Mouse (Mus musculus) hindbrain, embryonic 13.5 days (tissue): Measurements from ENCODE around the gene Rnf225. TPM values are rescaled to one million over a fixed set of nuclear protein-coding genes. Genes with fewer than 3 reads are reported as not detected.
"Not testable (repeated sequence)": the region's sequence is repeated elsewhere in the genome, so short reads cannot be mapped to it uniquely, and the experiment has no call there.

Experiments used
- ATAC-seq: fragments of 200-750 bp; cut with Nextera tagmentation; 2 replicates; pipeline ENCODE4 v1.8.0; 2017; ENCODE audit warnings: moderate TSS enrichment; ENCODE audit not compliant: low FRiP score
- H3K27ac ChIP-seq: fragments of 300-500 bp; sonication (generic); 2 replicates; pipeline ENCODE4 v1.5.1; 2015; ENCODE audit warnings: inconsistent platforms, mild to moderate bottlenecking, moderate library complexity
- H3K27me3 ChIP-seq: fragments of 300-500 bp; sonication (generic); 2 replicates; pipeline ENCODE4 v1.6.1; 2015; ENCODE audit warnings: mild to moderate bottlenecking, inconsistent platforms
- H3K36me3 ChIP-seq: fragments of 300-500 bp; sonication (generic); 2 replicates; pipeline ENCODE4 v1.6.1; 2015; ENCODE audit warnings: mild to moderate bottlenecking, inconsistent platforms
- H3K4me1 ChIP-seq: fragments of 300-500 bp; sonication (generic); replicated peaks from 2 replicates; pipeline ENCODE4 v1.6.1; 2015; ENCODE audit warnings: inconsistent platforms
- H3K4me2 ChIP-seq: fragments of 300-500 bp; sonication (generic); 2 replicates; pipeline ENCODE4 v1.6.1; 2015; ENCODE audit warnings: inconsistent platforms, mild to moderate bottlenecking, moderate library complexity
- H3K4me3 ChIP-seq: fragments of 300-500 bp; sonication (generic); 2 replicates; pipeline ENCODE4 v1.5.1; 2015; ENCODE audit warnings: mild to moderate bottlenecking, inconsistent platforms
- H3K9ac ChIP-seq: fragments of 300-500 bp; sonication (generic); 2 replicates; pipeline ENCODE4 v1.6.1; 2015; ENCODE audit warnings: mild to moderate bottlenecking, inconsistent platforms
- H3K9me3 ChIP-seq: fragments of 300-500 bp; sonication (generic); 2 replicates; pipeline ENCODE4 v1.6.1; 2016; ENCODE audit warnings: inconsistent platforms
- WGBS: fragments of 180-500 bp; shearing (Covaris S2); methylation state at CpG from one replicate; pipeline ENCODE4 v1.1.7; 2015; 5-methylcytosine and 5-hydroxymethylcytosine counted together
- polyA plus RNA-seq: library from polyadenylated mRNA; unstranded; fragments of >200 nt; fragmentation: Nextera tagmentation; extraction: Ambion mirVana; gene quantifications from 2 replicates; pipeline ENCODE4 v1.2.1, GENCODE M21; 2015

Rnf225 gene
- polyA plus RNA-seq, 1 experiment from 2014 or later, result 0.70 TPM

GRCm38 (mm10) chr7:12909498-12909962 is 17.7 kb upstream of the Rnf225 start:
- Histone ChIP-seq H3K36me3 (peaks cover 46% of the 10 kb centered on the region), H3K9me3 (no peaks in the 10 kb centered on the region), H3K9ac (peak overlapping the region; percentile 63; the same call in 1 of the 2 replicates), H3K4me2 (peak overlapping the region; percentile 57), H3K4me3 (peak overlapping the region; percentile 43), H3K4me1 (peaks cover 11% of the 10 kb centered on the region), H3K27me3 (no peaks in the 10 kb centered on the region), H3K27ac (peak overlapping the region; percentile 89)
- peak; percentile 35 for ATAC-seq
- WGBS, result 37% methylated on average over 7 of the region's 7 CpGs

GRCm38 (mm10) chr7:12910181-12910668 is 17.0 kb upstream of the Rnf225 start:
- Histone ChIP-seq H3K36me3 (peaks cover 39% of the 10 kb centered on the region), H3K9me3 (no peaks in the 10 kb centered on the region), H3K4me3 (peak overlapping the region; percentile 43), H3K4me2 (peak overlapping the region; percentile 57), H3K9ac (peak overlapping the region; percentile 63), H3K27me3 (no peaks in the 10 kb centered on the region), H3K4me1 (peaks cover 11% of the 10 kb centered on the region), H3K27ac (peak overlapping the region; percentile 89)
- peak; percentile 83 for ATAC-seq
- 10% methylated on average over 19 of the region's 19 CpGs for WGBS

- H3K9me3 ChIP-seq, result no peaks in the 10 kb centered on the region
- peaks cover 11% of the 10 kb centered on the region for H3K4me1 ChIP-seq
- peaks cover 6% of the 10 kb centered on the region; the same call in 1 of the 2 replicates for H3K36me3 ChIP-seq
Observed at GRCm38 (mm10) chr7:12913556-12913955, 13.7 kb upstream of the Rnf225 start.

GRCm38 (mm10) chr7:12920495-12920894 is 6.7 kb upstream of the Rnf225 start:
- peaks cover 16% of the 10 kb centered on the region for H3K4me1 ChIP-seq
- ATAC-seq, H3K4me2 ChIP-seq, H3K27me3 ChIP-seq, H3K9me3 ChIP-seq, H3K27ac ChIP-seq, H3K4me3 ChIP-seq, H3K9ac ChIP-seq: not testable (repeated sequence)
- H3K36me3 ChIP-seq, result peaks cover 24% of the 10 kb centered on the region
- WGBS, result 89% methylated on average over 7 of the region's 8 CpGs

More at GRCm38 (mm10) chr7:12913556-12913955, 13.7 kb upstream of the Rnf225 start:
- no peaks in the 10 kb centered on the region for H3K27me3 ChIP-seq
- ATAC-seq, result no peak
- H3K4me3 ChIP-seq, result no peak overlapping the region
- no peak overlapping the region for H3K27ac ChIP-seq
- H3K9ac ChIP-seq, result no peak overlapping the region
- H3K4me2 ChIP-seq, result no peak overlapping the region

- 0% methylated on average over 3 of the region's 3 CpGs for WGBS
- H3K9me3 ChIP-seq, result no peaks in the 10 kb centered on the region
- peak overlapping the region; percentile 89 for H3K4me3 ChIP-seq
- H3K4me1 ChIP-seq, result peaks cover 16% of the 10 kb centered on the region
- ATAC-seq, result peak; percentile 12
- peak overlapping the region; percentile 87 for H3K9ac ChIP-seq
- peak overlapping the region; percentile 96 for H3K27ac ChIP-seq
- peaks cover 32% of the 10 kb centered on the region for H3K36me3 ChIP-seq
- peaks cover 17% of the 10 kb centered on the region for H3K27me3 ChIP-seq
- peak overlapping the region; percentile 78 for H3K4me2 ChIP-seq
Observed at GRCm38 (mm10) chr7:12921318-12921704, 5.9 kb upstream of the Rnf225 start.

GRCm38 (mm10) chr7:12921705-12922465 is 5.3 kb upstream of the Rnf225 start, which contains the start of gene Rps5:
TSS of gene Rps5 (plus strand) at chr7:12922290.
- Histone ChIP-seq H3K9ac (peak within 1 kb of the TSS; percentile 87), H3K9me3 (no peaks in the 10 kb centered on the region), H3K36me3 (peaks cover 38% of the 10 kb centered on the region), H3K27ac (peak within 1 kb of the TSS; percentile 96), H3K27me3 (peaks cover 23% of the 10 kb centered on the region), H3K4me3 (peak within 1 kb of the TSS; percentile 89), H3K4me1 (peaks cover 16% of the 10 kb centered on the region), H3K4me2 (peak within 1 kb of the TSS; percentile 98)
- under 1% methylated on average over 55 of the region's 55 CpGs for WGBS
- peak; percentile 99 for ATAC-seq

GRCm38 (mm10) chr7:12922729-12923128 is 4.5 kb upstream of the Rnf225 start:
- Histone ChIP-seq H3K9ac (peak overlapping the region; percentile 81), H3K36me3 (peaks cover 44% of the 10 kb centered on the region), H3K4me3 (peak overlapping the region; percentile 89), H3K27me3 (peaks cover 31% of the 10 kb centered on the region), H3K4me1 (peaks cover 19% of the 10 kb centered on the region), H3K27ac (no peak overlapping the region), H3K9me3 (no peaks in the 10 kb centered on the region), H3K4me2 (peak overlapping the region; percentile 98)
- 4% methylated on average over 8 of the region's 8 CpGs for WGBS
- ATAC-seq, result no peak; the same call in 1 of the 2 replicates

GRCm38 (mm10) chr7:12926316-12926715 is 900 bp upstream of the Rnf225 start:
- Histone ChIP-seq H3K27ac (no peak overlapping the region), H3K27me3 (peaks cover 47% of the 10 kb centered on the region), H3K4me1 (peaks cover 22% of the 10 kb centered on the region), H3K4me3 (no peak overlapping the region), H3K9ac (no peak overlapping the region), H3K36me3 (peaks cover 51% of the 10 kb centered on the region), H3K9me3 (no peaks in the 10 kb centered on the region), H3K4me2 (no peak overlapping the region)
- WGBS, result 78% methylated on average over 7 of the region's 7 CpGs
- ATAC-seq, result no peak

- WGBS, result 5% methylated on average over 65 of the region's 65 CpGs
Observed at GRCm38 (mm10) chr7:12927693-12928589, 725 bp downstream of the Rnf225 start.

GRCm38 (mm10) chr7:12933615-12934140 is 6.5 kb downstream of the Rnf225 start:
- Histone ChIP-seq H3K27ac (no peak overlapping the region), H3K36me3 (peaks cover 8% of the 10 kb centered on the region; the same call in 1 of the 2 replicates), H3K9me3 (no peaks in the 10 kb centered on the region), H3K9ac (no peak overlapping the region), H3K4me3 (no peak overlapping the region), H3K4me2 (no peak overlapping the region), H3K4me1 (no peaks in the 10 kb centered on the region), H3K27me3 (peaks cover 7% of the 10 kb centered on the region)
- ATAC-seq, result no peak
- WGBS, result 47% methylated on average over 4 of the region's 4 CpGs

More at GRCm38 (mm10) chr7:12927693-12928589, 725 bp downstream of the Rnf225 start:
- H3K36me3 ChIP-seq, result peaks cover 51% of the 10 kb centered on the region
- ATAC-seq, result peak; percentile 47; the same call in 1 of the 2 replicates
- H3K27me3 ChIP-seq, result peaks cover 47% of the 10 kb centered on the region
- no peak overlapping the region for H3K27ac ChIP-seq
- H3K9ac ChIP-seq, result peak overlapping the region; percentile 65
- peak overlapping the region; percentile 48 for H3K4me2 ChIP-seq
- peaks cover 18% of the 10 kb centered on the region for H3K4me1 ChIP-seq
- H3K9me3 ChIP-seq, result no peaks in the 10 kb centered on the region
- H3K4me3 ChIP-seq, result peak overlapping the region; percentile 32

- Histone ChIP-seq H3K9me3 (no peaks in the 10 kb centered on the region), H3K4me3 (no peak overlapping the region)
- ATAC-seq, result no peak
Observed at GRCm38 (mm10) chr7:12934808-12935207, 7.6 kb downstream of the Rnf225 start.

More at GRCm38 (mm10) chr7:12934808-12935207, 7.6 kb downstream of the Rnf225 start:
- H3K4me2 ChIP-seq, result no peak overlapping the region
- no peak overlapping the region for H3K9ac ChIP-seq
- H3K36me3 ChIP-seq, result peaks cover 4% of the 10 kb centered on the region; the same call in 1 of the 2 replicates
- no peak overlapping the region for H3K27ac ChIP-seq
- WGBS, result 78% methylated on average over 3 of the region's 3 CpGs
- no peaks in the 10 kb centered on the region for H3K27me3 ChIP-seq
- no peaks in the 10 kb centered on the region for H3K4me1 ChIP-seq
